Mouse (Mus musculus): ENCODE results near the gene Dgke.
"Not testable (repeated sequence)": the region's sequence is repeated elsewhere in the genome, so short reads cannot be mapped to it uniquely, and the experiment has no call there.

Dgke gene

GRCm38 (mm10) chr11:89041073-89041472, 25.6 kb downstream of the Dgke start:
- not testable (repeated sequence) for DNase-seq (ENCODE audit: inconsistent age in 2 of 2, low spot score in 1 of 2)

DNA sequence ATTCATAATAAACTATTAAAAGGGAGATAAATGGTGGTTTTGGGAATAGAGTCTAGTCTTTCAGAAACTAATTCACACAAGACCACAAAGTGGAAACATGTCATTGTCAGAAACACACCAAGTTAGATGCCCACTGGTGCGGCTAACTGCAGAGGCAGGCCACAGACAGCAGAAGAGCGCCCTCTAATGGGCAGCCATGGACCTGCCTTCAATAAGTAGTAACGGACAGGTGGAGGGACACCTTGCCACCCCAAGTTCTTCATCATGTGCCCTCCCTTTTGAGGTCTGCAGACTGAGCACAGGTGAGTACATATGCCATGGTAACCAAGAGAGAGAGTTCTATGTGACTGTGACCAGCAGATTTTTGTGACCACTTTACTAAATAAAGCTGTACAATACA, 27.3 kb downstream of the Dgke start:
- DNase-seq (ENCODE audit: inconsistent age in 2 of 2, low spot score in 1 of 2), result peak; percentile 76 to 90

DNA sequence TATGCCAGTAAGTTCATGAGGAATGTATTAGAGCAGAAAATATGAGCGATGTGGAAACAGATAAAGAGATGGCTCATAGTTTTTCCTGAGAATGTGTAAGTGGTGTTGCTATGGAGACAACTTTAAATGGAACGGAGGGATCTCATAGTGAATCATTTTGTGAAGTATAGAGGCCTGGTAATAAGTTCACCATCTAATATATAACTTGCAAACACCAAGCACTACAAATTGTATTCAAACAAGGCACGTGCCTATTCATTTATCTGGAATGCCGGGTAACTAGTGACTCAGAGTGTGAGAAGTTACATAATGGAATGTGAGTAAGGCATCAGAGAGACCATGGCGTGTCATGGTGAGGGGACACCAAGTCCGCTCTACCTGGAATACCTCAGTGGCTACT, 28.2 kb downstream of the Dgke start:
- DNase-seq (ENCODE audit: inconsistent age in 2 of 2, low spot score in 1 of 2), result peak in 1 of 2 experiments; percentile 73

DNA sequence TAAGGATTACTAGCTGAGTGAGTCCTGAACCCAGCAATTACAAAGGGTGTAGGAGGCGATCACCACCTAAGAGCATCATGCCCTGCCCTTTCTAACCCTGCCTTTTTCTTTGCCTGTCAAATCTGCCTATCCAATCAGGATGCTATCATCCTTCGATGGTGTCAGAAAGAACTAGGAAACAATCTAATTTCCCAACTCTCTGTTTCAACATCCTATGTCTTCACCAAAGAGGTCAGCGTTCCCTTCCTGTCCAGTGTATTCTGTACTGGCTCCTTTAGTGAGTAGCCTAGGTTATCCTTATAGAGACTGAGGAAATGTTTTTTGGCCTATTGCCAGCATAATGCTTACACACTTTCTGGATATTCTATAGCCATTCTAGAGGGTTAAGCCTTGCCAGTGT, 31.1 kb downstream of the Dgke start:
- no peak for DNase-seq (ENCODE audit: inconsistent age in 2 of 2, low spot score in 1 of 2)

GRCm38 (mm10) chr11:89034592-89034991, 32.1 kb downstream of the Dgke start:
- peak in 1 of 2 experiments; percentile 47 for DNase-seq (ENCODE audit: inconsistent age in 2 of 2, low spot score in 1 of 2)

DNA sequence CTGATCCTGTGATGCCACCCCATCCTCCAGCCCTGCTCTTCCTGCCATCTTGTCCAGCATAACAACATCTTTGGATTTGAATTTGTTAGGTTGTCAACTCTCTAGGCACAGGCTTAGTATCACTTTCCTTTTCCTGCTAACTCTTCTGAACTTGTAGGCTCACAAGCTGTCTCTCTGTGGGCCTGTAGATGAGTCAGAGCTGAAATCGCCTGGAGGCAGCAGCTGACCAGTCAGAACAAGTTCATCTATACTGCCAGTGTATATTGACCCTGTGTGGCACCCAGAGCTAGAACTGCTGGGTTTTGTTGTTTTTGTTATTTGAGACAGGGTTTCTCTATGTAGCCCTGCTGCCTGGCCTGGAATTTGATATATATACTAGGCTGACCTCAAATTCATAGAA, 35.5 kb downstream of the Dgke start:
- DNase-seq (ENCODE audit: inconsistent age in 2 of 2, low spot score in 1 of 2), result no peak

DNA sequence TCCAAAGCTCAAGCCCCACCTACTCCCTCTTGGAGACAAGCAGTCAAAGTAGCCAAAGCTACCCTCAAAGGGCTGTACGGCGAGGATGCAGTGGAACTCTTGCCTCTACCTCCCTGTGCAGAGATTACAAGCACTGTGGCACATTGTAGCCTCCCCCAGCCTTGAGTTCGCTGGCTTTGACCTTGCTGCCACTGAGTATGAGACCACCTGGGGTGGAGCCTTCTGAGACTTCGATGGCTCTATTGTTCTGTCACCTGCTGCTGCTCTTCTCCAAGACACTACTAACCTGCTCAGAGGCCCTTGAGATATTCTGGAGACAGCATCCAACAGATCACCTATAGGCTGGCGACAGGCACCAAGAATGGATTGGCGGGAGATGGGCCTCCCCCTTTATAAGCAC, 36.1 kb downstream of the Dgke start:
- no peak for DNase-seq (ENCODE audit: inconsistent age in 2 of 2, low spot score in 1 of 2)

- peak in 1 of 2 experiments; percentile 63 for DNase-seq (ENCODE audit: inconsistent age in 2 of 2, low spot score in 1 of 2)
Observed at GRCm38 (mm10) chr11:89028871-89029405, 37.7 kb downstream of the Dgke start.

DNA sequence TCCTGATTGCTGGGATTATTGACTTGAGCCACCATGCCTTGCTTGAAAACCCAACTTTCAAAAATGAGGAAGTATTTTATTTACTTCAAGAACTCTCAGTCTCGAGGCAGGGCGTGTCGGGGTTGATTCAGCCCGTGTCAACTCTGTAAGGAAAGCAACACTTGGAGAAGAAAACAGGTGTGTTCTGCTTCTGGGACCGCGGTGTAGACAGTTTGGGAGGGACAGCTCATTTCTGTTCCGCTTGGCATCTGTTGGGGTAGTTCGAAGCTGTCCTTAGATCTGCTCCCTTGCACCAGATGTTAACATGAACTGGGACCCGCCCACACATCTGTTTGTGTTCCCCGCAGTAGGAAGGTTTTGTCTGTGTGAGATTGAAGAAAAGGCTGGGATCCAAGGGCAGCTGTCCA, 38.7 kb downstream of the Dgke start:
- DNase-seq (ENCODE audit: inconsistent age in 2 of 2, low spot score in 1 of 2), result no peak

- peak; percentile 66 to 74 for DNase-seq (ENCODE audit: inconsistent age in 2 of 2, low spot score in 1 of 2)
Observed at GRCm38 (mm10) chr11:89026117-89026516, 40.5 kb downstream of the Dgke start.

- DNase-seq (ENCODE audit: inconsistent age in 2 of 2, low spot score in 1 of 2), result no peak
Observed at GRCm38 (mm10) chr11:89025603-89026002, 41.0 kb downstream of the Dgke start.

- DNase-seq (ENCODE audit: inconsistent age in 2 of 2, low spot score in 1 of 2), result peak; percentile 94 to 96
Observed at GRCm38 (mm10) chr11:89024181-89024881, 42.3 kb downstream of the Dgke start.

DNA sequence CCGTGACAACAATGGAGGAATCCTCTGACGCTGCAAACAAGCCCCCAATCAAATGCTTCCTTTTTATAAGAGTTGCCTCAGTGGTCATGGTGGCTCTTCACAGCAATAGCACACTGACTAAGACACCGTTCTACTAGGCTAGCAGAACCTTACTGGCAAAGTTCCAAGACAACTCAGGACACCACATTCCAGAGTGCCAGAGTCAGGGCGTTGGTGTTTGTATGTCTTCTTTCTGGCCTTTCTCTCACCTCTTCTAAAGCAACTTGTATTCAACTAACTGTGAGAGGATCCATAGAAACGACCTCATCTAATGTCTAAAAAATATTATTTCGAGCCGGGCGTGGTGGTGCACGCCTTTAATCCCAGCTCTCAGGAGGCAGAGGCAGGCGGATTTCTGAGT, 43.2 kb downstream of the Dgke start:
- DNase-seq (ENCODE audit: inconsistent age in 2 of 2, low spot score in 1 of 2), result peak in 1 of 2 experiments; percentile 76

DNA sequence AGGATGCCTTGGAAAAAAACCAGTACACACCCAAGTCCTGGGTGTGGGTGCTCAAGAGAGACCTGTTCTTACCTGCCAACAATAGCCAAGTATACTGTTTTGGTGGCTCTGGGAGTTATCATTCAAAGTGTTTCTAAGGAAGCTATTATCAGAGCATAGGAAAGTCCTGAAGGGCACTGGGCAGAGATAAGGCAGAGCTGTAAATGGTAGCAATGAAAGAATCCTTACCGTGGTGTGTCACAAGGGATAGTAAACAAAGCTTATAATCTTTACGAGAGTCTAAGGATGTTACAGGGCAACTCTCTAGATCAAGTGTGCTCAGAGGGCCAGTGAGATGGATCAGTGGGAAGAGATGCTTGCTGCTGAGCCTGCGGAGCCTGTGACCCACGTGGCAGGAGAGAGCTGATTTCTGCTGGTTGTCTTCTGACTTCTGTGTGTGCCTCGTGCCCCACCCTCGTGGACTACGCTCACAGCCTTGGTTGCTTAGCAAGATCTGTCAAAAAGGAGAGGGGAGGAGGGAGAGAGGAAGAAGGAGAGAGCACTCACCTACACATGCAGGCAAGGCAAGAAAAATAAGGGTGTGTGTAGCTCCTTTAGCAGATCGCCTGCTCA, 44.4 kb downstream of the Dgke start:
- DNase-seq (ENCODE audit: inconsistent age in 2 of 2, low spot score in 1 of 2), result peak in 1 of 2 experiments; percentile 67

GRCm38 (mm10) chr11:89021687-89022086, 45.0 kb downstream of the Dgke start:
- peak; percentile 59 to 81 for DNase-seq (ENCODE audit: inconsistent age in 2 of 2, low spot score in 1 of 2)

GRCm38 (mm10) chr11:89020681-89021305, 45.9 kb downstream of the Dgke start:
- peak; percentile 66 to 85 for DNase-seq (ENCODE audit: inconsistent age in 2 of 2, low spot score in 1 of 2)

- peak in 1 of 2 experiments; percentile 62 for DNase-seq (ENCODE audit: inconsistent age in 2 of 2, low spot score in 1 of 2)
Observed at GRCm38 (mm10) chr11:89017514-89018182, 49.0 kb downstream of the Dgke start.

DNA sequence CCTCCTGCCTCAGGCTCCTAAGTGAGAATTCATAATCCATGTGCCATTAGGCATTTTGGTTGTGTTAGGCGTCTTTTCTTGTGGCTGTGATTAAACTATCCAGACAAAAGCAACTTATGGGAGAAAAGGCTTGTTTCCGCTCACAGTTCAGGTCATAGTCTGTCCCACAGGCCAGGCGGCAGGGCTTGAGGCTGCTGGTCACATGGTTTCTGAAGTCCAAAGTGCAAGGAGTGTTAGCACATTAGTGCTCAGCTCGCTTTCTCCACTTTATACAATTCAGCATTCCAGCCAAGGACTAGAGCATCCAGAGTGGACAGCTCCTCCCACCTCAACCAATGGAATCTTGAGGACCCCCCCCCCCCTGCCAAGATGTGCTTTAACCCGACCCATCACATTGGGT, 54.4 kb downstream of the Dgke start:
- no peak for DNase-seq (ENCODE audit: inconsistent age in 2 of 2, low spot score in 1 of 2)

GRCm38 (mm10) chr11:89009496-89009895, 57.2 kb downstream of the Dgke start:
- DNase-seq (ENCODE audit: inconsistent age in 2 of 2, low spot score in 1 of 2), result no peak

DNA sequence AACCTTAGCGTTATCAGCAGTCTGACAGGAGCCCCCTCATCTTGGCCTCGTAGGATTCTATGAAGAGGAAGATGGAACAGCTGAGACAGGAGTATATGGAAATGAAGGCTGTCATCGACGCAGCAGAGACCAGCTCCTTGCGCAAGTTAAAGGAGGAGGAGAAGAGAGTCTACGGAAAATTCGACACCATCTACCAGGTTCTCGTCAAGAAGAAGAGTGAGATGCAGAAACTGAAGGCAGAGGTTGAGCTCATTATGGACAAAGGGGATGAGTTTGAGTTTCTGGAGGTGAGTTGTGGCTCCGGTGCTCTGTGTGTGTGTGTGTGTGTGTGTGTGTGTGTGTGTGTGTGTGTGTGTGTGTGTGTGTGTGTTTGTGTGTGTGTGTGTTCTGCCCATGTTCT, 57.6 kb downstream of the Dgke start:
- DNase-seq (ENCODE audit: inconsistent age in 2 of 2, low spot score in 1 of 2), result no peak

- no peak for DNase-seq (ENCODE audit: inconsistent age in 2 of 2, low spot score in 1 of 2)
Observed at GRCm38 (mm10) chr11:89007582-89007981, 59.1 kb downstream of the Dgke start.
